Mouse (Mus musculus): ENCODE measurements at regions not wholly inside any gene's neighbourhood (a gene's known extent, or its start where the extent isn't known, plus 50 kb on each side); places are given as distances from the start of the nearest gene placed in this dataset.

DNA sequence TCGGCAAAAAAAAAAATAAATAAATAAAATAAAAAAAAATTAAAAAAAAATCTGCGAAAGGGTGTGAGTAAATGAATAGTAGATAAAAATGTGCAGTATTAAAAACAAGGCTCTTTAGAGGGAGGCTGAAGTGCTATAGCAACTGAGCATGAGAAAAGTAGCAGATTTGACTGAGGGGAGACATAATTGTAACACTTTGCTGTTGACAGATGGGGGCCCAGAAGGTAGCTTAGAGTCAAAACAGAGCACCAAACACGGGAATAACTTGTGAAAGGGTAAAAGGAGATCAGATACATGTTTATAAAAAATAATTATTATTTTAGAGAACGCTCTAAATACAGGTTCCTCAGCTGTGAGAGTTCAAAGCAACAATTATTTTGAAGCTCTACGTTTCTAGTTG, 605.1 kb downstream of the Tmem182 start:
- H3K27ac ChIP-seq (ENCODE audit: insufficient read depth, low read depth, low read length): no peak overlapping the region
- H3K4me1 ChIP-seq (ENCODE audit: control insufficient read depth, insufficient read depth, low read length): no peaks in the 10 kb centered on the region
- TF ChIP-seq CTCF (conservative IDR thresholded peaks at IDR 0.05; ENCODE audit: insufficient read depth, insufficient read length, low read depth, low read length) (no peak), POLR2A (IDR thresholded peaks at IDR 0.05; ENCODE audit: low read depth, low read length) (no peak)
- no peak for DNase-seq
- H3K36me3 ChIP-seq (ENCODE audit: control insufficient read depth, insufficient read depth, low read length): no peaks in the 10 kb centered on the region
- no peaks in the 10 kb centered on the region for H3K27me3 ChIP-seq (replicated peaks; ENCODE audit: control insufficient read depth, insufficient read depth, low read length)
- 88% methylated on average over 5 of the region's 5 CpGs for WGBS
- no peak overlapping the region for H3K4me3 ChIP-seq (ENCODE audit: insufficient read depth, low read depth, low read length)

- TF ChIP-seq POLR2A (IDR thresholded peaks at IDR 0.05; ENCODE audit: low read depth, low read length) (no peak), CTCF (conservative IDR thresholded peaks at IDR 0.05; ENCODE audit: insufficient read depth, insufficient read length, low read depth, low read length) (no peak)
- H3K4me1 ChIP-seq (ENCODE audit: control insufficient read depth, insufficient read depth, low read length): no peaks in the 10 kb centered on the region
- H3K36me3 ChIP-seq (ENCODE audit: control insufficient read depth, insufficient read depth, low read length): no peaks in the 10 kb centered on the region
- 65% methylated on average over 3 of the region's 3 CpGs for WGBS
- DNase-seq: no peak
- no peak overlapping the region for H3K4me3 ChIP-seq (ENCODE audit: insufficient read depth, low read depth, low read length)
- no peak overlapping the region for H3K27ac ChIP-seq (ENCODE audit: insufficient read depth, low read depth, low read length)
- no peaks in the 10 kb centered on the region for H3K27me3 ChIP-seq (replicated peaks; ENCODE audit: control insufficient read depth, insufficient read depth, low read length)
These were observed 606.2 kb downstream of the Tmem182 start for GRCm38 (mm10) chr1:41411641-41412040.

GRCm38 (mm10) chr1:41412078-41412477, 606.7 kb downstream of the Tmem182 start:
- Histone ChIP-seq H3K4me3 (ENCODE audit: insufficient read depth, low read depth, low read length) (no peak overlapping the region), H3K4me1 (ENCODE audit: control insufficient read depth, insufficient read depth, low read length) (no peaks in the 10 kb centered on the region), H3K27me3 (replicated peaks; ENCODE audit: control insufficient read depth, insufficient read depth, low read length) (no peaks in the 10 kb centered on the region), H3K36me3 (ENCODE audit: control insufficient read depth, insufficient read depth, low read length) (no peaks in the 10 kb centered on the region), H3K27ac (ENCODE audit: insufficient read depth, low read depth, low read length) (no peak overlapping the region)
- WGBS: 85% methylated on average over 8 of the region's 8 CpGs
- DNase-seq: no peak
- TF ChIP-seq POLR2A (IDR thresholded peaks at IDR 0.05; ENCODE audit: low read depth, low read length): no peak
- TF ChIP-seq CTCF (conservative IDR thresholded peaks at IDR 0.05; ENCODE audit: insufficient read depth, insufficient read length, low read depth, low read length): no peak

- TF ChIP-seq CTCF (conservative IDR thresholded peaks at IDR 0.05; ENCODE audit: insufficient read depth, insufficient read length, low read depth, low read length): no peak
- no peak for TF ChIP-seq POLR2A (IDR thresholded peaks at IDR 0.05; ENCODE audit: low read depth, low read length)
- WGBS: 81% methylated on average over 3 of the region's 3 CpGs
- H3K4me3 ChIP-seq (ENCODE audit: insufficient read depth, low read depth, low read length): no peak overlapping the region
- no peak overlapping the region for H3K27ac ChIP-seq (ENCODE audit: insufficient read depth, low read depth, low read length)
- DNase-seq: no peak
- H3K4me1 ChIP-seq (ENCODE audit: control insufficient read depth, insufficient read depth, low read length): no peaks in the 10 kb centered on the region
- no peaks in the 10 kb centered on the region for H3K27me3 ChIP-seq (replicated peaks; ENCODE audit: control insufficient read depth, insufficient read depth, low read length)
- H3K36me3 ChIP-seq (ENCODE audit: control insufficient read depth, insufficient read depth, low read length): no peaks in the 10 kb centered on the region
These were observed 615.3 kb downstream of the Tmem182 start for GRCm38 (mm10) chr1:41420489-41421327.

DNA sequence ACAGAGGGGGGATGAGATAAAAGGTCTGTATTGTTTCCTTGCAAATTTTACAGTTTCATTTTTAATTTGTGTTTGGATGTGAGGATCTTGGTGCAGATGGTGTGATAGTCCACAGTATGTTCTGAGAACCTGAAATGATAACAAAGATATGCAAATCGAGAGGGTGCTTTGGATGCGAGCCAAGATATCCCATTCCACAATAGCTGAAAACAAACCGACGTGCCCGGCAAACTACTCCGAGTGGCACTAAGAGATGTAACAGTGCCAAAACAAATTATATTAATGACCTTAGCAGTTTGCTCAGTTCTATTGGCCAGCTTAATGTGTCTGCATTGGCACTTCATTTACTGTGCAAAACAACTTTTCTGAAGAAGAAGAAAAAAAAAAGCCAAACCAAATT, 622.5 kb downstream of the Tmem182 start:
- TF ChIP-seq POLR2A (IDR thresholded peaks at IDR 0.05; ENCODE audit: low read depth, low read length) (no peak), CTCF (conservative IDR thresholded peaks at IDR 0.05; ENCODE audit: insufficient read depth, insufficient read length, low read depth, low read length) (no peak)
- DNase-seq: peak; percentile 14
- WGBS: 28% methylated on average over 6 of the region's 6 CpGs
- Histone ChIP-seq H3K4me3 (ENCODE audit: insufficient read depth, low read depth, low read length) (no peak overlapping the region), H3K27ac (ENCODE audit: insufficient read depth, low read depth, low read length) (no peak overlapping the region), H3K4me1 (ENCODE audit: control insufficient read depth, insufficient read depth, low read length) (no peaks in the 10 kb centered on the region), H3K36me3 (ENCODE audit: control insufficient read depth, insufficient read depth, low read length) (no peaks in the 10 kb centered on the region), H3K27me3 (replicated peaks; ENCODE audit: control insufficient read depth, insufficient read depth, low read length) (no peaks in the 10 kb centered on the region)

- H3K27me3 ChIP-seq (replicated peaks; ENCODE audit: control insufficient read depth, insufficient read depth, low read length): no peaks in the 10 kb centered on the region
- 35% methylated on average over 7 of the region's 7 CpGs for WGBS
- H3K4me1 ChIP-seq (ENCODE audit: control insufficient read depth, insufficient read depth, low read length): no peaks in the 10 kb centered on the region
- H3K36me3 ChIP-seq (ENCODE audit: control insufficient read depth, insufficient read depth, low read length): no peaks in the 10 kb centered on the region
- DNase-seq: no peak
- H3K27ac ChIP-seq (ENCODE audit: insufficient read depth, low read depth, low read length): no peak overlapping the region
- no peak overlapping the region for H3K4me3 ChIP-seq (ENCODE audit: insufficient read depth, low read depth, low read length)
- TF ChIP-seq POLR2A (IDR thresholded peaks at IDR 0.05; ENCODE audit: low read depth, low read length) (no peak), CTCF (conservative IDR thresholded peaks at IDR 0.05; ENCODE audit: insufficient read depth, insufficient read length, low read depth, low read length) (no peak)
These were observed 625.8 kb downstream of the Tmem182 start for GRCm38 (mm10) chr1:41431127-41431690.

DNA sequence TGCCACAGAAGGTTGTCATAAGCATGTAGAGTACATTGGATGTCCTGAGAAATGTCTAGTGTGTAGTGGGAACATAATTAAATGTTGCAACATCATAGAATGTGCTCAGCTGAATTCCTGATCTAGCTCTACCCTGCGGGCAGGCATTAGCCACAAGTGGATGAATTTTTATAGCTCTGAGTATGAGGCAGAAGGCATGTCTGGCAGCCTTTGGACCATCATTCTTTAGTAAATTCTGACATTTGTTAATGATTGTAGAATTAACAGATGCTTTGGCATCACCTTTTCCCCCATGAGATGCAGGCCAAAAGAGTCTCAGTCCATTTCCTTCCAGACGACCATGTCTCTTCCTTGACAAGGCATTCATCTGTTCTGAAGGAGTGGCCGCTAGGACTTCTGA, 630.0 kb downstream of the Tmem182 start:
- 37% methylated on average over 3 of the region's 3 CpGs for WGBS
- no peaks in the 10 kb centered on the region for H3K36me3 ChIP-seq (ENCODE audit: control insufficient read depth, insufficient read depth, low read length)
- H3K27ac ChIP-seq (ENCODE audit: insufficient read depth, low read depth, low read length): no peak overlapping the region
- H3K4me3 ChIP-seq (ENCODE audit: insufficient read depth, low read depth, low read length): no peak overlapping the region
- TF ChIP-seq CTCF (conservative IDR thresholded peaks at IDR 0.05; ENCODE audit: insufficient read depth, insufficient read length, low read depth, low read length) (no peak), POLR2A (IDR thresholded peaks at IDR 0.05; ENCODE audit: low read depth, low read length) (no peak)
- no peaks in the 10 kb centered on the region for H3K27me3 ChIP-seq (replicated peaks; ENCODE audit: control insufficient read depth, insufficient read depth, low read length)
- no peaks in the 10 kb centered on the region for H3K4me1 ChIP-seq (ENCODE audit: control insufficient read depth, insufficient read depth, low read length)
- DNase-seq: peak; percentile 53
